8 mouse cellular contexts compared by ENCODE assay signal in the genomic region with DNA sequence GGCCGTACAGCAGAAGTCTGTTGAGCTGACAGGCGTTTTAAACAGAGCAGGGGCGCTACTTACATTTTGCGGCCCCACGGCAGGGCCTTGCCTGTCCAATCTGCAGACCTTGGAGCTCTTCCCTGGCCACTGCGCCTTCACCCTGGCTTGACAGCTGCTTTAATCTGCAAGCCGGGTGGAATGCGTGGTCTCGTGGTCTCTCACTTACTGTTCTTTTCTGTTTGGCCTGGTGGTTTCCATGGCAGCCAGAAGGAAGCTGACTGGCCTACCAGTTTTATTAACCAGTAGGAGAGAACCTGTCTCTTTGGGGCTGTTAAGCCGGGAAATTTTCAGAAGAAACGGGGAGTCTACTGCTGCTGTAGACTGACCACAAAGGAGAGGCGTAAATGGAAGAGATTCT. TPM values are rescaled to one million over a fixed set of nuclear protein-coding genes. Genes with fewer than 3 reads are reported as not detected.
DNase-seq lines count a peak whose midpoint lies in the region; ATAC-seq lines count a peak whose summit lies in the region.

No protein-coding gene starts in this region.

- H3K9ac ChIP-seq in neural tube, embryonic 11.5 days (ENCODE audit: low read length), result no peak overlapping the region

- DNase-seq in kidney, postnatal 14 days, result peak; percentile 44
- no peak for DNase-seq in kidney, adult 9 months
- DNase-seq in embryo, embryonic 11.5 days (ENCODE audit: low read depth, low spot score), result peak; percentile 27
- DNase-seq in hindbrain, embryonic 10.5 days (ENCODE audit: low spot score), result peak; percentile 61
- peak; percentile 44 for DNase-seq in neural tube, embryonic 11.5 days (ENCODE audit: low spot score)
- DNase-seq in spleen, adult 12 weeks (ENCODE audit: low spot score), result no peak
- no peak for DNase-seq in frontal cortex, postnatal 36 days (ENCODE audit: low spot score in 2 of 2)
- DNase-seq in cerebellum, adult 11-12 months, result no peak

- no peak overlapping the region for H3K4me2 ChIP-seq in neural tube, embryonic 11.5 days (ENCODE audit: low read depth)

- no peak overlapping the region for H3K27ac ChIP-seq in hindbrain, embryonic 10.5 days
- H3K27ac ChIP-seq in neural tube, embryonic 11.5 days (ENCODE audit: low read depth, low read length), result no peak overlapping the region

- 35% methylated on average over 12 of the region's 12 CpGs for WGBS in hindbrain, embryonic 10.5 days
- WGBS in neural tube, embryonic 11.5 days, result 34% methylated on average over 12 of the region's 12 CpGs

- H3K4me1 ChIP-seq in hindbrain, embryonic 10.5 days (replicated peaks), result peaks cover 12% of the 10 kb centered on the region
- peaks cover 3% of the 10 kb centered on the region; the same call in 1 of the 2 replicates for H3K4me1 ChIP-seq in neural tube, embryonic 11.5 days (ENCODE audit: control insufficient read depth, insufficient read depth, low read length)

- ATAC-seq in neural tube, embryonic 11.5 days (ENCODE audit: insufficient read depth, low FRiP score, low TSS enrichment), result no peak

- peaks cover 20% of the 10 kb centered on the region for H3K27me3 ChIP-seq in hindbrain, embryonic 10.5 days (ENCODE audit: insufficient read depth, poor library complexity, severe bottlenecking)
- no peaks in the 10 kb centered on the region for H3K27me3 ChIP-seq in neural tube, embryonic 11.5 days (ENCODE audit: control insufficient read depth, insufficient read depth, low read length)

- H3K9me3 ChIP-seq in hindbrain, embryonic 10.5 days, result no peaks in the 10 kb centered on the region
- H3K9me3 ChIP-seq in neural tube, embryonic 11.5 days (ENCODE audit: control insufficient read depth, low read length), result no peaks in the 10 kb centered on the region

- peak overlapping the region; percentile 16; the same call in 1 of the 2 replicates for H3K4me3 ChIP-seq in hindbrain, embryonic 10.5 days
- H3K4me3 ChIP-seq in neural tube, embryonic 11.5 days (ENCODE audit: low read depth, low read length), result no peak overlapping the region

- no peaks in the 10 kb centered on the region for H3K36me3 ChIP-seq in hindbrain, embryonic 10.5 days
- no peaks in the 10 kb centered on the region for H3K36me3 ChIP-seq in neural tube, embryonic 11.5 days (ENCODE audit: control insufficient read depth, insufficient read depth, low read length)

RNA-seq across cellular contexts. Expression of a gene that starts 24.6 kb away (rescaled TPM):
- polyA plus RNA-seq in hindbrain, embryonic 10.5 days (2016; fragmentation: Nextera tagmentation; extraction: Ambion mirVana), result 54.4 and 58.3 TPM in 2 replicates
- 83.5 and 88.1 TPM in 2 replicates for polyA plus RNA-seq in neural tube, embryonic 11.5 days (2014; fragmentation: Nextera tagmentation; extraction: Ambion mirVana)

RNA-seq across cellular contexts. Expression of a gene that starts 26.0 kb away (rescaled TPM):
- 0.11 and 0.27 TPM in 2 replicates for polyA plus RNA-seq in hindbrain, embryonic 10.5 days (2016; fragmentation: Nextera tagmentation; extraction: Ambion mirVana)
- polyA plus RNA-seq in neural tube, embryonic 11.5 days (2014; fragmentation: Nextera tagmentation; extraction: Ambion mirVana), result 0.15 TPM in 1 of 2 replicates, not detected in the other

RNA-seq across cellular contexts. Expression of a gene that starts 57.9 kb away (rescaled TPM):
- polyA plus RNA-seq in hindbrain, embryonic 10.5 days (2016; fragmentation: Nextera tagmentation; extraction: Ambion mirVana), result 14.2 and 19.3 TPM in 2 replicates
- polyA plus RNA-seq in neural tube, embryonic 11.5 days (2014; fragmentation: Nextera tagmentation; extraction: Ambion mirVana), result 28.9 and 29.8 TPM in 2 replicates

Comparison
In these comparisons a context has a peak if more than half of its experiments do, and no peak if none do; other contexts are left out.
1. DNase-seq: peak in kidney, postnatal 14 days (single experiment), embryo, embryonic 11.5 days (single experiment), hindbrain, embryonic 10.5 days (single experiment) and neural tube, embryonic 11.5 days (single experiment); none in kidney, adult 9 months (single experiment), spleen, adult 12 weeks (single experiment), frontal cortex, postnatal 36 days (0 of 2) and cerebellum, adult 11-12 months (single experiment).